Comparison of ENCODE assay signal across 9 mouse cellular contexts in genomic region chr8:79529556-79529955, GRCm38 (mm10).
A peak's percentile ranks its signal among the peaks of the same experiment; 100 is the strongest.
DNase-seq lines count a peak whose midpoint lies in the region; ATAC-seq and TF ChIP-seq lines count a peak whose summit lies in the region.
"Had no signal": no experiment of that assay in that cellular context is flagged by ENCODE, and none has a peak within 500 bp of the region (broad histone marks: within the 10 kb centered on the region; RNA-seq: fewer than 3 reads in every experiment).

No protein-coding gene starts in this region.

- no peak for TF ChIP-seq POLR2A in testis, adult 2 months (IDR thresholded peaks at IDR 0.05; ENCODE audit: control insufficient read depth, low read depth, low read length)

- no peaks in the 10 kb centered on the region for H3K36me3 ChIP-seq in testis, adult 2 months (ENCODE audit: control insufficient read depth, insufficient read depth, low read length)
- H3K36me3 ChIP-seq in midbrain, embryonic 13.5 days = no peaks in the 10 kb centered on the region
- no peaks in the 10 kb centered on the region for H3K36me3 ChIP-seq in forebrain, embryonic 15.5 days
- H3K36me3 ChIP-seq: midbrain, embryonic 15.5 days had no signal

- no peak overlapping the region for H3K27ac ChIP-seq in testis, adult 2 months (ENCODE audit: control insufficient read depth, insufficient read depth, low read depth, low read length)
- no peak overlapping the region for H3K27ac ChIP-seq in midbrain, embryonic 13.5 days
- H3K27ac ChIP-seq in forebrain, embryonic 15.5 days (replicated peaks) = no peak overlapping the region
- H3K27ac ChIP-seq: midbrain, embryonic 15.5 days had no signal

- 33% methylated on average over 4 of the region's 4 CpGs for WGBS in midbrain, embryonic 13.5 days
- 25% methylated on average over 4 of the region's 4 CpGs for WGBS in forebrain, embryonic 15.5 days

- no peaks in the 10 kb centered on the region for H3K9me3 ChIP-seq in midbrain, embryonic 13.5 days
- H3K9me3 ChIP-seq in forebrain, embryonic 15.5 days = no peaks in the 10 kb centered on the region
- H3K9me3 ChIP-seq: midbrain, embryonic 15.5 days had no signal

- no peak overlapping the region for H3K9ac ChIP-seq in midbrain, embryonic 13.5 days (replicated peaks)
- H3K9ac ChIP-seq in forebrain, embryonic 15.5 days (replicated peaks) = no peak overlapping the region
- H3K9ac ChIP-seq: midbrain, embryonic 15.5 days had no signal

- H3K4me3 ChIP-seq in testis, adult 2 months (ENCODE audit: control insufficient read depth, low read depth, low read length) = no peak overlapping the region
- H3K4me3 ChIP-seq in midbrain, embryonic 13.5 days (replicated peaks) = no peak overlapping the region
- H3K4me3 ChIP-seq in forebrain, embryonic 15.5 days = no peak overlapping the region
- H3K4me3 ChIP-seq: midbrain, embryonic 15.5 days had no signal

- no peak for ATAC-seq in midbrain, embryonic 13.5 days
- ATAC-seq in forebrain, embryonic 15.5 days (replicated peaks) = no peak
- ATAC-seq: midbrain, embryonic 15.5 days had no signal

- TF ChIP-seq CTCF in testis, adult 2 months (IDR thresholded peaks at IDR 0.05; ENCODE audit: control insufficient read depth, insufficient read depth, insufficient replicate concordance, low read depth, low read length) = peak; percentile 58; the same call in 1 of the 2 replicates

- H3K27me3 ChIP-seq in testis, adult 2 months (ENCODE audit: control insufficient read depth, insufficient read depth, low read length) = no peaks in the 10 kb centered on the region
- no peaks in the 10 kb centered on the region for H3K27me3 ChIP-seq in midbrain, embryonic 13.5 days
- no peaks in the 10 kb centered on the region for H3K27me3 ChIP-seq in forebrain, embryonic 15.5 days
- H3K27me3 ChIP-seq: midbrain, embryonic 15.5 days had no signal

- DNase-seq in gastrocnemius, postnatal 10 days = peak; percentile 19
- DNase-seq in gastrocnemius, adult 18-20 months (ENCODE audit: low spot score) = no peak
- no peak for DNase-seq in testis, postnatal 14 days (ENCODE audit: low spot score)
- DNase-seq in c-Kit-positive CD71-positive TER-119-negative erythroid progenitor cells, embryonic 14.5 days (ENCODE audit: low read depth) = peak; percentile 4
- no peak for DNase-seq in cerebellum, adult 9-10 months

- H3K4me1 ChIP-seq in testis, adult 2 months (ENCODE audit: control insufficient read depth, insufficient read depth, low read length) = no peaks in the 10 kb centered on the region
- H3K4me1 ChIP-seq in midbrain, embryonic 13.5 days (replicated peaks) = no peaks in the 10 kb centered on the region
- no peaks in the 10 kb centered on the region for H3K4me1 ChIP-seq in forebrain, embryonic 15.5 days
- H3K4me1 ChIP-seq: midbrain, embryonic 15.5 days had no signal

- no peak overlapping the region for H3K4me2 ChIP-seq in midbrain, embryonic 13.5 days (replicated peaks)
- no peak overlapping the region for H3K4me2 ChIP-seq in forebrain, embryonic 15.5 days (replicated peaks)
- H3K4me2 ChIP-seq: midbrain, embryonic 15.5 days had no signal

Comparison
In these comparisons a context has a peak if more than half of its experiments do, and no peak if none do; other contexts are left out.
1. DNase-seq: peak in gastrocnemius, postnatal 10 days (single experiment) and c-Kit-positive CD71-positive TER-119-negative erythroid progenitor cells, embryonic 14.5 days (single experiment); none in gastrocnemius, adult 18-20 months (single experiment), testis, postnatal 14 days (single experiment) and cerebellum, adult 9-10 months (single experiment).